Mouse (Mus musculus) T-helper 1 cell (primary cell): ENCODE results near the gene Psd.

Experiments used
- in situ Hi-C: fragments of 300-600 bp; cut with MboI, MseI; formaldehyde crosslinking; loops from one replicate; pipeline ENCODE4 v1.15.1; 2025; ENCODE audit warnings: high pct_unique_total_duplicates

Psd gene

DNA sequence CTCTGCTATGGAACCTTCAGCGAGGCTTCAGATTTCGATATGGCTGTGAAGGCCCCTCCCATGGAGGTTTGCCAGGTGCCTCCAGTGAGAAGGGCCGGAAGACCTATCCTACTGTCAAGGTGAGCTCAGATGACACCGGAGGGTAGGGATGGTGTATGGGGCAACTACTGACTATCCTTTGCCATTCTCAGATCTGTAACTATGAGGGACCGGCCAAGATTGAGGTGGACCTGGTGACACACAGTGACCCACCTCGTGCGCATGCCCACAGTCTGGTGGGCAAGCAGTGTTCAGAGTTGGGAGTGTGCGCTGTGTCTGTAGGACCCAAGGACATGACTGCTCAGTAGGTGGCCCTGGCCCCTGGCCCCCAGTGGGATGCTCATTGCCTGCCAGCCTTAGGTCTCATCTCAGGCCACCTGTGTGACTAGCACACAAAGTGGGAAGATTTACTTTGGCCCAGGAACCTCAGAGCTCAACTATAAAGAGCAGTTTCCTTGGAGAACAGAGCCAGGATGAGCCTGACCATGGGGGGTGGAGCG, 20.1 kb downstream of the Psd start:
- in situ Hi-C loops, result loop anchor here (5.0 to 10.0 kb wide), 2 partner anchors 170 to 778 kb away; no protein-coding TSS in a partner anchor

DNA sequence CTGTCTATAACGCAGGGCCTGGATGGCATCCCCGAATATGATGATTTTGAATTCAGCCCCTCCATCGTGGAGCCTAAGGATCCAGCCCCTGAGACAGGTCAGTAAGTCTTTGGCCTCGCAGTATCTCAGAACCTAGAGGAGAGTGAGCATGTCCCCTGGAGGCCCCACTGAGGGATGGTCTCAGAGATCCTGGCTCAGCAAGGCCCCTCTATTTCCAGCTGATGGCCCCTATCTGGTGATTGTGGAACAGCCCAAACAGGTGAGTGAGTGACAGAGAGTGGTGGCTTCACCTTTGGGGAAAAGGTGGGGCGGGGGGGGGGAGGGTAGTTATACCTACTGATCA, 20.7 kb downstream of the Psd start:
- in situ Hi-C loops, result loop anchor here (5.0 to 10.0 kb wide), 2 partner anchors 169 to 779 kb away; no protein-coding TSS in a partner anchor

GRCm38 (mm10) chr19:46305432-46306267, 21.3 kb downstream of the Psd start:
- in situ Hi-C loops, result loop anchor here (5.0 to 10.0 kb wide), 2 partner anchors 168 to 779 kb away; no protein-coding TSS in a partner anchor

DNA sequence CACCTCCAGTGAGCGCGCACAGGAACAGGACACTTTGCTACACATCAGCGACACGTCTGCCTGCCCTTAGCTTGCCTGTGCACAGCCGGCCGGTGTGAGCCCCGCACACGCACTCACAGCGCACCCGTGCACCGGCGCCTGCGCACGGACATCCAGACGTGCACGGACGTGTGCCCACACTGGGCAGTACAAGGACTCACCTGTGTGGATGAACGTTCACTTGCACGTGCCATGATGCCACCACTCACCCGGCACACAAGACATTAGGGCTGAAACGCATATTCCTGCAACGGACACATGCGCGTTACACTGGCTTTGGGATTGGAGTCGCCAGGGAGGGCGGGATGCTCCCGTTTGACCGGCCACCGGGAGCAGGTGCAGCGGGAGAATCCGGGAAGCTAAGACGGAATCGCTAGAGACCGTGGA, 22.0 kb downstream of the Psd start:
- in situ Hi-C loops, result loop anchor here (5.0 to 10.0 kb wide), 2 partner anchors 168 to 780 kb away; no protein-coding TSS in a partner anchor

- in situ Hi-C loops, result loop anchor here (10.0 kb wide), 1 partner anchor 780 kb away; no protein-coding TSS in a partner anchor
Observed at GRCm38 (mm10) chr19:46304216-46304841, 22.6 kb downstream of the Psd start, which contains the start of gene Nfkb2. Nfkb2 (plus strand) TSS chr19:46304320.

DNA sequence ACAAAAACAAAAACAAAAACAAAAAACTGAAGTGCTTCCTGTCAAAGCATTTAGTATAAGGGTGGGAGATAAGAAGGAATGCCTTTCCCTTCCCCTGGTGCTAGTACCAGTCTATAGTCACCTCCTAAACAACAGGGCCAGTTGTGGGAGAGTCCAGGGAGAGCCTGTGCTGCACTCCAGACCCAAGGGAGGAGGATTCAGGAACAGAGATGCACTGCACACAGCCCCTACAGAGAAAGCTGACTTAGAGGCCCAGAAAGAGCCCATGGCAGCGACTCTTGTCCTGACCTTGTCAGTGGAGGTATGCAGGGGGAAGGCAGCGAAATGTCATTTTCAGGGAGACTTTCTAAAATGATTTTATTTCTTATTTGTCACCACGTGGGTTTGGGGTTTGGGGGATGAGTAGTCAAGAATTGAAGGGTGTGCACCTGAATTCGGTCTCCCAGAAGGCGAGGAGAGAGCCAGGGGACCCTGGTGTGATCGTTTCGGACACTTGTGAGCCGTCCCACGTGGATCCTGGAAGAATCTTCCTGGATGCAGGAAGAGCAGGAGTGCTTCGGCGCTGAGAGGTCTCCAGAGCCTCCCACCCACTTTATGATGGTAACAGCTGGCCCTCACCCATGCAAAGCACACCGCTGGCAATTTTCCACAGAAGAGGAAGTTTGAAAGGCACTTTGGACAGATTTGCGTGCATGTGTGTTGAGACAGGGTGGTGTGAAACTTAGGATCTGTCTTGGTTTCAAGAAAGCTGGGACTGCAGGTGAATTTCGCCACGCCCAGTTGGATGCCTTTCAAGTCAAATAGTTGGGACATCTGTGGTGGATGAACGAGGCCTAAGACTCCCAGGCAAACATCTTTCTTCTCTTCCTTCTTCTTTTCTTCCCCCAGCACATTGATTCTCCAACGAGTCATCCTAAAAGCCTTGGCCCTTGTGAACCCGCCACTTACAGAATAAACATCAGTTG, 23.4 kb downstream of the Psd start:
- in situ Hi-C loops, result loop anchor here (10.0 kb wide), 1 partner anchor 781 kb away; no protein-coding TSS in a partner anchor

DNA sequence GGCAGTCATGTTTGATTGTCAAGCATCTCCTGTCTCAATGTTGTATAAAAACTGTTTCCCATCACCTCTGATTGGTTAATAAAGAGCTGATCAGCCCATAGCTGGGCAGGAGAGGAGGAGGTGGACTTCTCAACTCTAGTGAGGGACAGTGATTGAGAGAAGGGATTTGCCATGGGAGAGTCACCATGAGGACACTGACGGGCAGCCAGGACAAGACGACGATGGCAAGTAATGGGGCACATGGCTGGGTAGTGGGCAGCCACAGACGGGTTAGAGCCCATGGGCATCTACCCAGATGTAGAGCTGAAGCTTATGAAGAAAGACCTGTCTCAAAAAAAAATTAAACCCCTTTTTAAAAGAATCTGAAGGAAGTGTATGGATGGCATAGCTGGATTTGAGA, 24.4 kb downstream of the Psd start:
- in situ Hi-C loops, result loop anchor here (10.0 kb wide), 1 partner anchor 782 kb away; no protein-coding TSS in a partner anchor

DNA sequence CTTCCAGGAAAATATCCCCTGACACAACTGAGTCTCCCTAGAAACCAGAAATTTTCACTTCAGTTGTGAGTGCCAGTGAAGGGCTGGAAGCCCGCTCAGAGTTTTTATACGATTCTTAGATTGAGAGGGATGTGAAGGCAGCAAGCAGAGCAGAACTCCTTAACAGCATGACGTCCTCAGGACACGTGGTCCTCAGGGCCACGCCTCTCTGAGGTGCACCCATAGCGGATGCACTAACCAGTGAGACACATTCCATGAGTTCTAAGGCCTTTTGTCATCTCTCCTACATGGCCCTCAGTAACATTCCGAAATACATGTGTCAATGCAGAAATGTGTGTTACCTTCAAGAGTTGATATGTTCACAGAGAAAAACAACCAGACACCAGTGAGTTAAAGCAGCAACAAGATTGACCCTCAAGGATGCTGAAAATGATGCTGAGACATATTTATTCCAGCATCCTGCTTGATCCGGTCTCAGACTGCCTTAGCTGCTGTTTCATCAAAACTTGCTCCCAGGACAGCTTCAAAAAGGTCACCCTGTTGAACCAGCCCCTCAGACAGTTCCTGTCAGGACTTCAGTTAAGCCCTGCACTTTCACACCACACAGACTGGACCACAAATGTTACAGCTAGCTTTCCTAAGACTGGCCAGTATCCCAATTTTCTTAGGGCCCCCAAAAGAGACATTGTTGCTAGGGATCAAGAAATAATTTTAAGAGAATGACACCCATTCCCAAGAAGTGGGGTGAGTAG, 26.5 kb downstream of the Psd start:
- in situ Hi-C loops, result loop anchor here (10.0 kb wide), 1 partner anchor 784 kb away; no protein-coding TSS in a partner anchor

DNA sequence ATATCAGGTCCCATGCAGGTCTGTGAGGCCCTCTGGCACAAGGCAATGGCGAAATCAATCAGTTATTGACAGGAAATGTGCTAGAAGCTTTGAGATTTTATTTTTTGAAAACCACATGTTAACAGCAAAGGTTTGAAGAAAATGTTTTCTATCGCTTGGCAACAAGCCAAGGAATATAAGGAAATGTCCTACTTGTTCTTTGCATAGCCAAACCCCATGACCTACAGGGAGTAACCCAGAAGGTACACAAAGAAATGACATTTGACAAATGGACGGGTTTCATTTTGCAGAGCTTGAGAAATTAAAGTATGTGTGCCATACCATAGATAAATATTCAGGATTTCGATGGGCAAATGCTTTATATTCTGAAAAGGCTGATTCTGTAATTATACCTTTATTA, 30.0 kb downstream of the Psd start:
- in situ Hi-C loops, result no loop called here

- in situ Hi-C loops, result no loop called here
Observed at GRCm38 (mm10) chr19:46290535-46291105, 36.3 kb downstream of the Psd start.

GRCm38 (mm10) chr19:46287566-46287965, 39.4 kb downstream of the Psd start:
- in situ Hi-C loops, result no loop called here

DNA sequence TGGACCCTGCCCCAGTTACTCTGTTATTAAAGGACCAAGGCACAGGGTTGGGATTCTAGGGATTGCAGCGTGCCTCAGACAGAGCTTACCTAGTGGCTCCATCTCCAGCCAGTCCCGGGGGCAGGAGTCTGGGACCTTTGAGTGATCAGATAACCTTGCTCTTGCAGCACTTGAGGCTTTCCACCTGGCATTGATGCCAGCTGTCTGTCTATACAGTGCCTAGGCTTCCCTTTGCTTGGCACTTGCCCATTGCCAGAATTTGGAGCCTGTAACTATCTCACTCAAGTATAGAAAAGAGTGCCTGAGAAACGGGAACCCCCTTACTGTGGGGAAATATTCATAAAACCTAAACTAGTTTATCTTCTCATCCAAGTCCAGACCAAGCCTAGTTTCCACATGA, 40.0 kb downstream of the Psd start:
- in situ Hi-C loops, result no loop called here

GRCm38 (mm10) chr19:46286047-46286446, 40.9 kb downstream of the Psd start:
- in situ Hi-C loops, result no loop called here

- in situ Hi-C loops, result no loop called here
Observed at GRCm38 (mm10) chr19:46285631-46286030, 41.3 kb downstream of the Psd start.

- in situ Hi-C loops, result no loop called here
Observed at GRCm38 (mm10) chr19:46284686-46285085, 42.3 kb downstream of the Psd start.

GRCm38 (mm10) chr19:46282081-46282849, 44.7 kb downstream of the Psd start:
- in situ Hi-C loops, result no loop called here

- in situ Hi-C loops, result no loop called here
Observed at GRCm38 (mm10) chr19:46275307-46275706, 51.6 kb downstream of the Psd start.

DNA sequence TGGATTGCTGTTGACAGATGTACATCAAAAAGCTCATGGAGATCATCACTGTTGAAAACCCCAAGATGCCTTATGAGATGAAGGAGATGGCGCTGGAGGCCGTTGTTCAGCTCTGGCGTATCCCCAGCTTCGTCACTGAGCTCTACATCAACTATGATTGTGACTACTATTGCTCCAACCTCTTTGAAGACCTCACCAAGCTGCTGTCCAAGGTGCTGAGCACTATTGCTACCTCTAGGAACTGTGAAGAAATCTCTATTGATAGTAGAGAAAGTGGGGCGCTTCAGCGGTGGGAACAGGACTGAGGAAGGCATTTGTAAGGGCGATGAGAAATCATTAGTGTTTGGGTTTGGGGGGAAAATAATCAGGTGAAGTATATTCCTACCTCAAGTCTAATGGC, 62.2 kb downstream of the Psd start:
- in situ Hi-C loops, result no loop called here
